Mouse (Mus musculus) midbrain, embryonic 12.5 days (tissue): ENCODE results near the gene Gm49396. TPM values are rescaled to one million over a fixed set of nuclear protein-coding genes. Genes with fewer than 3 reads are reported as not detected.

Source experiments
- ATAC-seq: fragments of 200-750 bp; cut with Nextera tagmentation; 2 replicates; pipeline ENCODE4 v1.8.0; 2017; ENCODE audit warnings: low read depth, moderate TSS enrichment, moderate library complexity; ENCODE audit not compliant: low FRiP score
- H3K27ac ChIP-seq: fragments of 300-500 bp; sonication (generic); replicated peaks from 2 replicates; pipeline ENCODE4 v1.5.1; 2016; ENCODE audit warnings: mild to moderate bottlenecking
- H3K27me3 ChIP-seq: fragments of 300-500 bp; sonication (generic); 2 replicates; pipeline ENCODE4 v1.6.1; 2016; ENCODE audit warnings: mild to moderate bottlenecking
- H3K36me3 ChIP-seq: fragments of 300-500 bp; sonication (generic); 2 replicates; pipeline ENCODE4 v1.6.1; 2016
- H3K4me1 ChIP-seq: fragments of 300-500 bp; sonication (generic); 2 replicates; pipeline ENCODE4 v1.6.1; 2016
- H3K4me2 ChIP-seq: fragments of 300-500 bp; sonication (generic); replicated peaks from 2 replicates; pipeline ENCODE4 v1.6.1; 2016; ENCODE audit warnings: mild to moderate bottlenecking, moderate library complexity
- H3K4me3 ChIP-seq: fragments of 300-500 bp; sonication (generic); 2 replicates; pipeline ENCODE4 v1.5.1; 2016; ENCODE audit warnings: mild to moderate bottlenecking
- H3K9ac ChIP-seq: fragments of 300-500 bp; sonication (generic); replicated peaks from 2 replicates; pipeline ENCODE4 v1.6.1; 2016; ENCODE audit warnings: mild to moderate bottlenecking, moderate library complexity
- H3K9me3 ChIP-seq: fragments of 300-500 bp; sonication (generic); 2 replicates; pipeline ENCODE4 v1.6.1; 2016; ENCODE audit warnings: mild to moderate bottlenecking
- WGBS: fragments of 180-500 bp; shearing (Covaris S2); methylation state at CpG from one replicate; pipeline ENCODE4 v1.1.7; 2016; 5-methylcytosine and 5-hydroxymethylcytosine counted together
- polyA plus RNA-seq: library from polyadenylated mRNA; unstranded; fragments of >200 nt; fragmentation: Nextera tagmentation; extraction: Ambion mirVana; gene quantifications from 2 replicates; pipeline ENCODE4 v1.2.1, GENCODE M21; 2016

Gene Gm49396
- polyA plus RNA-seq, 1 experiment from 2014 or later, result 21.8 TPM

DNA sequence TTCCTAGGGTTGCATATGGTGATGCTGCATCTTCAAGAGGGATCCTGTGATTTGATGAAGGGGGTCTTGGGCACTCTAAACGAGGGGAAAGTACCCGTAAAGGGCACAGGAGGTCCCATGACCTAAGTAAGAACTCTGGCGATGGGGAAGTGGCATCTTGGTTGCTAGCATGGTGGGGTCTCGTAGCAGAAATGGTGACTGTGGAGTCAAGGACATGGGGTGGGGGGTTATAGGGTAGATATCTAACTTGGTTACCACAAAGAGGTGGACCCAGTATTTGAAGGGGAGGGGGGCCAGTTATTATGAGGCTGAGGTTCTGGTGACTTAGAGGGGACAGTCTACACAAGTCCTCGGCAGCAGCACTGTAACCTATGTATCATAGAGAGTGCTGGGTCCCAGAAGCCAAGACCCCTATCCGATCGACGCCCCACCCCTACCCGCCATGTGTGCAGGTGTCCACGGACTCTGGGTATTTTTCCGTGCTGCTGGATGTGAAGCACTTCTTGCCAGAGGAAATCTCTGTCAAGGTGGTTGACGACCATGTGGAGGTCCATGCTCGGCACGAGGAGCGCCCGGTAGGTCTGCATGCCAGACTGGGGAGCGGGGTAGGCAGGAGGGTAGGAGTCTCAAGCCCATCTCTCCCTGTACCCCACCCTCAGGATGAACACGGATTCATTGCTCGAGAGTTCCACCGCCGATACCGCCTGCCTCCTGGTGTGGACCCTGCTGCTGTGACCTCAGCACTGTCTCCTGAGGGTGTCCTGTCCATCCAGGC, 9.1 kb upstream of the Gm49396 start:
- WGBS, result 88% methylated on average over 22 of the region's 22 CpGs
- peaks cover 10% of the 10 kb centered on the region; the same call in 1 of the 2 replicates for H3K27me3 ChIP-seq
- peak overlapping the region; percentile 70 for H3K4me3 ChIP-seq
- no peaks in the 10 kb centered on the region for H3K9me3 ChIP-seq
- peaks cover 37% of the 10 kb centered on the region for H3K36me3 ChIP-seq
- H3K4me2 ChIP-seq, result peak overlapping the region; percentile 89
- no peak overlapping the region for H3K27ac ChIP-seq
- peaks cover 28% of the 10 kb centered on the region for H3K4me1 ChIP-seq
- no peak overlapping the region; the same call in 1 of the 2 replicates for H3K9ac ChIP-seq
- no peak for ATAC-seq

GRCm38 (mm10) chr7:30556894-30557536, 6.1 kb upstream of the Gm49396 start:
- 93% methylated on average over 18 of the region's 18 CpGs for WGBS
- H3K4me2 ChIP-seq, result no peak overlapping the region
- peaks cover 32% of the 10 kb centered on the region for H3K4me1 ChIP-seq
- H3K4me3 ChIP-seq, result no peak overlapping the region
- peaks cover 34% of the 10 kb centered on the region for H3K36me3 ChIP-seq
- no peaks in the 10 kb centered on the region for H3K9me3 ChIP-seq
- peaks cover 10% of the 10 kb centered on the region; the same call in 1 of the 2 replicates for H3K27me3 ChIP-seq
- no peak for ATAC-seq
- H3K27ac ChIP-seq, result no peak overlapping the region
- H3K9ac ChIP-seq, result no peak overlapping the region

GRCm38 (mm10) chr7:30557901-30558514, 5.1 kb upstream of the Gm49396 start:
- H3K36me3 ChIP-seq, result peaks cover 34% of the 10 kb centered on the region
- no peak for ATAC-seq
- H3K4me1 ChIP-seq, result peaks cover 32% of the 10 kb centered on the region
- H3K9me3 ChIP-seq, result no peaks in the 10 kb centered on the region
- 0 out of 2 replicates have a peak overlapping the region, but pooled peaks have one; percentile 64 for H3K4me3 ChIP-seq
- peaks cover 10% of the 10 kb centered on the region; the same call in 1 of the 2 replicates for H3K27me3 ChIP-seq
- no peak overlapping the region for H3K27ac ChIP-seq
- H3K4me2 ChIP-seq, result peak overlapping the region; percentile 97
- H3K9ac ChIP-seq, result no peak overlapping the region
- WGBS, result 87% methylated on average over 13 of the region's 13 CpGs

GRCm38 (mm10) chr7:30558656-30559442, 4.3 kb upstream of the Gm49396 start:
- Histone ChIP-seq H3K9ac (peak overlapping the region; percentile 76), H3K4me1 (peaks cover 28% of the 10 kb centered on the region), H3K9me3 (no peaks in the 10 kb centered on the region), H3K36me3 (peaks cover 34% of the 10 kb centered on the region), H3K27ac (peak overlapping the region; percentile 35; the same call in 1 of the 2 replicates), H3K27me3 (peaks cover 6% of the 10 kb centered on the region; the same call in 1 of the 2 replicates), H3K4me2 (peak overlapping the region; percentile 97), H3K4me3 (peak overlapping the region; percentile 64)
- ATAC-seq, result 0 out of 2 replicates have a peak, but pooled peaks have one; percentile 0
- WGBS, result 12% methylated on average over 12 of the region's 12 CpGs

GRCm38 (mm10) chr7:30559443-30559954, 3.6 kb upstream of the Gm49396 start, which contains the start of gene Lin37:
TSS of gene Lin37 (minus strand) at chr7:30559838.
- no peaks in the 10 kb centered on the region for H3K27me3 ChIP-seq
- peak within 1 kb of the TSS; percentile 35; the same call in 1 of the 2 replicates for H3K27ac ChIP-seq
- no peaks in the 10 kb centered on the region for H3K9me3 ChIP-seq
- peak; percentile 84 for ATAC-seq
- H3K9ac ChIP-seq, result peak within 1 kb of the TSS; percentile 76
- peaks cover 30% of the 10 kb centered on the region for H3K36me3 ChIP-seq
- H3K4me1 ChIP-seq, result peaks cover 34% of the 10 kb centered on the region
- under 1% methylated on average over 20 of the region's 20 CpGs for WGBS
- H3K4me2 ChIP-seq, result peak within 1 kb of the TSS; percentile 97
- H3K4me3 ChIP-seq, result peak within 1 kb of the TSS; percentile 64

DNA sequence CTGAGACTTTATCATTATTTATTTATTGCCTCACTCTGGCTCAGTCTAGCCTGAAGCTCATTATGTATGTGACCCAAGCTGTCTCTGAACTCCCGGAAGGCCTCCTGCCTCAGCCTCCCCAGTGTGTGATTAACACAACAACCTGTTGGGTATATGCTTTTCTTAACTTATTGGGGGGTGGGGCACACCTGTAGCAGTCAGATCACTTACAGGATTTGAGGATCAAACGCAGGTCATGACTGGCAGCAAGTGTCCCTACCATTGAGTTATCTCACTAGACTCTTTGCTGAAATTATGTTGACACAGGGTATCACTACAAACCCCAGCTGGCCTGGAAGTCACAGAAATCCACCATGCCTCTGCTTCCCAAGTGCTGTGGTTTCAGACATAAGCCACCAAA, 2.8 kb upstream of the Gm49396 start:
- H3K4me2 ChIP-seq, result no peak overlapping the region
- H3K9me3 ChIP-seq, result no peaks in the 10 kb centered on the region
- no peak overlapping the region for H3K27ac ChIP-seq
- no peaks in the 10 kb centered on the region for H3K27me3 ChIP-seq
- no peak overlapping the region for H3K4me3 ChIP-seq
- ATAC-seq, result no peak
- no peak overlapping the region for H3K9ac ChIP-seq
- 78% methylated on average over 2 of the region's 2 CpGs for WGBS
- H3K36me3 ChIP-seq, result peaks cover 22% of the 10 kb centered on the region
- peaks cover 34% of the 10 kb centered on the region for H3K4me1 ChIP-seq

DNA sequence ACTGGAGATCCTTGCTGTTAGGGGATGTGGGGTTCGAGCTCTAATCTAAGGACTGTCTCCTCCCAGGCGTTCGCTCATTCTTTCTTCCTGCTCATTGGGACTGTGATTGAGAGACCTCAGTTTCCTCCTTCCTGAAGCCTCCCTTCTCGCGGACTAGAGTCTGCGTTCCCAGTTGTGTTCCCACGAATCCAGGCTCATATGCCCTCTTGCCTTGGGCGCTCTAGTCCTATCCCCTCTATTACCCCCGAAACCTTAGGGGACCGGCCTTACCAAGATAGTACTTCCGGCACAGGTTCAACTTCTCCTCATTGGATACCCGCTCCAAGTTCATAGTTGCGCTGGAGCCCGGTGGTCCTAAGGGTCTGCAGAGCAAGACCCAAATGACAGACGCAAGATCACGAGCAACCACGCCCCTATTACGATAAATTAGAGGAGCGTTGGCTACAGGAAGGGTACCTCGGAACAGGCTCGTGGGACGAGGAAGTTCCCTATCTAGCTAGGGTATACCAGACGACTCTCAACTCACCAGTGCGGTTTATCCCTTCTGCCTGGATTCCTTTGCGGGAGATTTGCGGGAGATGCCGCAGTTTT, 523 bp upstream of the Gm49396 start:
- WGBS, result 3% methylated on average over 27 of the region's 27 CpGs
- ATAC-seq, result peak; percentile 5; the same call in 1 of the 2 replicates

DNA sequence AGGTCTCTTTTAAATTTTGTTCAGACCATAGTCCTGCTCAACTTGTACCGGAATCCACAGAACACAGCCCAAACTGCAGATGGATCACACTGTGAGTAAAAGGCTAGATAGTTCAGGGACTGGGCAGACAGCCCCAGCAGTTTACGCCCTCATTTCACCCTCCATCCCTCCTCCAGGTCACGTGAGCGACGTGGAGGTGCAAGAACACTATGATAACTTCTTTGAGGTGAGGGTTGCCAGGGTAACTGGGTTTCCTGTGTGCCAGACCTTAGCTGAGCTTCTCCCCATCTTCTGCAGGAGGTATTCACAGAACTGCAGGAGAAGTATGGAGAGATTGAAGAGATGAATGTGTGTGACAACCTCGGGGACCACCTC, 749 bp downstream of the Gm49396 start:
- Histone ChIP-seq H3K4me2 (peak overlapping the region; percentile 62), H3K36me3 (peaks cover 34% of the 10 kb centered on the region), H3K9ac (peak overlapping the region; percentile 81; the same call in 1 of the 2 replicates), H3K4me3 (peak overlapping the region; percentile 76), H3K9me3 (no peaks in the 10 kb centered on the region), H3K4me1 (peaks cover 23% of the 10 kb centered on the region), H3K27me3 (no peaks in the 10 kb centered on the region), H3K27ac (peak overlapping the region; percentile 92)
- 24% methylated on average over 6 of the region's 6 CpGs for WGBS
- peak; percentile 0; the same call in 1 of the 2 replicates for ATAC-seq

More for the DNA sequence above, 523 bp upstream of the Gm49396 start:
- Histone ChIP-seq H3K4me2 (peak overlapping the region; percentile 77), H3K9ac (peak overlapping the region; percentile 71), H3K4me1 (peaks cover 34% of the 10 kb centered on the region), H3K4me3 (peak overlapping the region; percentile 76), H3K36me3 (peaks cover 23% of the 10 kb centered on the region), H3K27ac (peak overlapping the region; percentile 92), H3K27me3 (no peaks in the 10 kb centered on the region), H3K9me3 (no peaks in the 10 kb centered on the region)

- Histone ChIP-seq H3K4me3 (0 out of 2 replicates have a peak within 1 kb of the TSS, but pooled peaks have one; percentile 7), H3K9ac (no peak within 1 kb of the TSS), H3K27ac (no peak within 1 kb of the TSS), H3K9me3 (no peaks in the 10 kb centered on the region), H3K4me2 (peak within 1 kb of the TSS; percentile 62; the same call in 1 of the 2 replicates), H3K4me1 (peaks cover 18% of the 10 kb centered on the region), H3K36me3 (peaks cover 45% of the 10 kb centered on the region), H3K27me3 (no peaks in the 10 kb centered on the region)
- WGBS, result 94% methylated on average over 12 of the region's 12 CpGs
- ATAC-seq, result no peak
These were observed 1.9 kb downstream of the Gm49396 start, which contains the start of gene Igflr1 for GRCm38 (mm10) chr7:30564970-30565571. TSS of gene Igflr1 (plus strand) at chr7:30565427.

GRCm38 (mm10) chr7:30566033-30566432, 2.9 kb downstream of the Gm49396 start:
- Histone ChIP-seq H3K4me1 (peaks cover 15% of the 10 kb centered on the region), H3K9me3 (no peaks in the 10 kb centered on the region), H3K4me2 (no peak overlapping the region), H3K27me3 (no peaks in the 10 kb centered on the region), H3K27ac (no peak overlapping the region), H3K36me3 (peaks cover 55% of the 10 kb centered on the region), H3K4me3 (no peak overlapping the region), H3K9ac (no peak overlapping the region)
- 89% methylated on average over 9 of the region's 9 CpGs for WGBS
- ATAC-seq, result no peak
